Mouse (Mus musculus): ENCODE results near the gene Igfbp6. TPM values are rescaled to one million over a fixed set of nuclear protein-coding genes. Genes with fewer than 3 reads are reported as not detected.

The Igfbp6 gene
- total RNA-seq, 2 experiments from 2014 or later, result 45.1 to 66.2 TPM

- no peak for DNase-seq (ENCODE audit: low spot score in 2 of 2)
Observed at GRCm38 (mm10) chr15:102175736-102176319, 31.7 kb downstream of the Igfbp6 start.

GRCm38 (mm10) chr15:102176571-102177316 is 32.6 kb downstream of the Igfbp6 start:
- DNase-seq (ENCODE audit: low spot score in 2 of 2), result no peak

DNA sequence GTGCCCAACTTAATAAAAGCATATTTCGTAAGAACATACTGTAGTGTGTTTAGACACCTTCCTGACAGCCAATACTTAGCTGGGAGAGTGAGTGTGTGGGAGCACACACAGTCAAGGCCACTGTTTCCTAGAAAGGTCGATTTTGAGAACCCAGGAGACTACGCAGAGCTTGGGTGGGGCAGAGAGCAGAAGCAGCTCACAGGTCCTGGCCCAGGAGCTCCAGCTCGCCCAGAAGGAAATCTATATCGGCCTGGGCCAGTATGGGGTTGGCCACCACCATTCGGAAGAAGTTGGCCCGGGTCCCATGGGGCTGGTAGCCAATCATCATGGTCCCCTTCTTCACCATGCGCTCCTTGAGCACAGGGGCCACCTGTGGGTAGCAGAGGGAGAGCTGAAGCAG is 33.3 kb downstream of the Igfbp6 start:
- DNase-seq (ENCODE audit: low spot score in 2 of 2), result no peak

DNA sequence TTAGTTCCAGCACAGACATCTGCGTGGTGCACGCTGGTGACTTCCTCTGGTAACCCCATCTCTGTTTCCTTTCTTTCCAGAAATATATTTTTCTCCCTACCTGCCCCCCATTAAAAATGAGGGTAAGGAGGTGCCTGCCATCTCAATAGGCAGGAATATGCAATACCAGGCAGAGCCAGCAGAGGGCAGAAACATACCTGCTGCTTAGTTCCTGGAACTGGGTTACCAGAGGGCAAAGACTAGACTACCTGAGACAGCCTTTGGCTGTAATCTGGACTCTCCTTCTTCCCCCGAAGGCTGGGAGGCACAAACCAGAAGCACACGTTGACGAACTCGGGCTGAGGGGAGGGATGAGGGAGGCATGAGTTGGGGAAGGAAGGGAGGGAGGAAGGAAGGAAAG is 34.1 kb downstream of the Igfbp6 start:
- DNase-seq (ENCODE audit: low spot score in 2 of 2), result peak; percentile 84 to 85

- no peak for DNase-seq (ENCODE audit: low spot score in 2 of 2)
Observed at GRCm38 (mm10) chr15:102179106-102179505, 34.9 kb downstream of the Igfbp6 start.

DNA sequence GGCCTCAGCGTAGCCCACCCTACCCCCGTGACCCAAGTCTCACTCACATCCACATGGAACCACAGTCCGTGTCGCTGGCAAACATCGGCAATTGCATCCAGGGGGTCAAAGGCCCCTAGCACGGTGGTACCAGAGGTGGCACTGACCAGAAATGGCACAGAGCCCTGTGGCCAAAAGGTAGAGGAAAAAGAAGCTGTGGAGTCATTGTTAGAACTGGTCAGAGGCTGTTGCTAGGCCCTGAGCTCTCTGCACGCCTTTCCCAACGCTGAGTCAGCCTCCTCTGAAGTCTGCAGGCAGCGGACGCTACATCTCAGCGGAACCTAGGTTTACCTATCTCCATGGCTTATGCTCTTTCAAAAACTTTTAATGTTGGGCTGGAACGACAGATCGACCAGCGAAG is 35.8 kb downstream of the Igfbp6 start:
- DNase-seq (ENCODE audit: low spot score in 2 of 2), result no peak

DNA sequence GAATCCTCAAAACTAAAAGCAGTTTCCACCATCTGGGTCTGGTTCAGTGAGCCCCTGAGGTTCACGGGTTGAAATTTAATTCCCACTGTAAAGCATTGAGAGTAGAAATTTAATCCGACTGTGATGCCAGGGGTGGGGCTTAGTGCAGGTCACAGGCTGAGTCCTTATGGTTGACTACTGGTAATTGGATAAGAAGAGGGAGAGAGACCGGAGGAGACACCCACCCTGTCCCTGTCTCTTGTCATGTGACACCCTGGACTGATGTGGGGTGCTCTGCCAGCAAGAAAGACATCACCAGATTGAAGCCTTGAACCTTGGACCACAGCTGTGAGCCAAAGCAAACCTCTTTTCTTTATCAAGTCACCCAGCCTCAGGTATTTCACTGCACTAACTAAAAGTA is 38.9 kb downstream of the Igfbp6 start:
- DNase-seq (ENCODE audit: low spot score in 2 of 2), result no peak

DNA sequence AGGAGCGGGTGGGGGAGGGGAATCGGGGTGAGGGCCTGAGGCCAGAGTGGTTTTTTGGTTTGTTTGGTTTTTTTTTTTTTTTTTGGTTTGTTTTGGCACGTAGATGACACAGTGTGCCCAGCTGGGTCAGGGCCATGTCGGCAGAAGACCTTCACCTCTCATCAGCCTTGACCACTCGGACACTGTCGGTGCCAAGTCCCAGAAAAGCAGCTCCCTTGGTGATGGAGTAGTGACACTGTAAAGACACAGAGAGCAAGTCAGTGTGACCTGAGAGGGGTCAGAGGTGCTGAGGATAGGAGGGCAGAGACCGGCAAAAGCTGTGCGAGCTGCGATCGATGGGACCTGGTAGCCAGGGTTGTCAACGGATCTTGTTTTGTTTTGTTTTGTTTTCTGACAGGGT is 42.1 kb downstream of the Igfbp6 start:
- no peak for DNase-seq (ENCODE audit: low spot score in 2 of 2)

- no peak for DNase-seq (ENCODE audit: low spot score in 2 of 2)
Observed at GRCm38 (mm10) chr15:102188096-102188495, 43.9 kb downstream of the Igfbp6 start.

- DNase-seq (ENCODE audit: low spot score in 2 of 2), result no peak
Observed at GRCm38 (mm10) chr15:102188883-102189282, 44.7 kb downstream of the Igfbp6 start.

GRCm38 (mm10) chr15:102191699-102192098 is 47.5 kb downstream of the Igfbp6 start:
- DNase-seq (ENCODE audit: low spot score in 2 of 2), result no peak

- no peak for DNase-seq (ENCODE audit: low spot score in 2 of 2)
Observed at GRCm38 (mm10) chr15:102192271-102192812, 48.2 kb downstream of the Igfbp6 start.

DNA sequence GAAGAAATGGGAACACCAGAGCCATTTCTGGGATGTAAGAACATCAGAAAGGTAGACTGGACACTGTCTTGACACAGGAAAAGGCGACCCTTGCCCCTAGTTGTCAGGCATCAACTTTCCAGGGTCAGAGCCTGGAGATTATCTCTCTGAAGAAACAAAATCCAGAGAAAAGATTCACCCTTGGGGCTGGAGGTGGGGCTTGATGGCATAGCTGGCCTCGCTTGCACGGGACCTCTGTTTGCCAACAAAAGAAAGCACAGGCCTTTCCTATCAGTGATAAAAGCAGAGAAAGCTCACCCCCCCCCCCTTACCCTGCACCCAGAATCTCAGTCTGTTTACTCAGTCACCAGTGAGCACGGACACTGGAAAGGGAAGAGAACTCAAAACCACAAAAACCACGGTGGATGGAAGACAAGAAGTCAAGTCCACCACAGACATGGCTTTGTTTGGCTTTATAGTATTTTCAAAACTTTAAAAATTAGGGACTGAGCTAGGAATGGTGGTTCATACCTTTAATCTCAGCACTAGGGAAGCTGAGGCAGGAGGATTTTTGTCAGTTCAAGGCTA is 48.7 kb downstream of the Igfbp6 start:
- no peak for DNase-seq (ENCODE audit: low spot score in 2 of 2)

GRCm38 (mm10) chr15:102193652-102194051 is 49.5 kb downstream of the Igfbp6 start:
- DNase-seq (ENCODE audit: low spot score in 2 of 2), result no peak

DNA sequence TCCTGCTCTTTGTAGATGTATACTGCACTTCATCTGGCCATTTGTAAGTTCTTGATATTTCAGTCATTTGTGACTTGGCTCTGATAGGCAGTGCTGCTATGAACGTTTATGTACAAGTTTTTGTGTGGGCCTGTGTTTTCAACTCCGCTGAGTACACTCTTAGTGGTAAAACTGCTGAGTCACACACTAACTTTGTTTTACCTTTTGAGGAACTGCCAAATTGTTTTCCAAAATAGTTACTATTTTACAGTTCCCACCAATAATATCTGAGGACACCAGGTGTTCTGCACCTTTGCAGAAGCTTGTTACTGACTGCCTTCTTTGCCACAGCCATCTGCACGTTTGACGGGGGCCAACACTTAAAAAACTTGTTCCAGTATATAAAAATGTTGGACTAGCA is 50.3 kb downstream of the Igfbp6 start:
- no peak for DNase-seq (ENCODE audit: low spot score in 2 of 2)

DNA sequence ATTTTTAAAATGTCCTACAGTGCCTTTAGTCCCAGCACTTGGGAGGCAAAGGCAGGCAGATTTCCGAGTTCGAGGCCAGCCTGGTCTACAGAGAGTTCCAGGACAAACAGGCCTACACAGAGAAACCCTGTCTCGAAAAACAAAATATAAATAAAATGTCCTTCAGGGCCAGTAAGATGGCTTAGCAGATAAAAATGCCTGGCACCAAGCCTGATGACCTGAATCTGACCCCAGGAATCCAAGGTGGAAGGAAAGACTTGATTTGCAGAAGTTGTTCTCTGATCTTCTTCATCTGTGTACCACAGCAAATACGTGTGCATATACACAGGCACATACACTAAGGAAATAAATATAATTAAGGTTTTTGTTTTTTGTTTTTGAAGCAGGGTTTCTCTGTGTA is 51.2 kb downstream of the Igfbp6 start:
- DNase-seq (ENCODE audit: low spot score in 2 of 2), result no peak

DNA sequence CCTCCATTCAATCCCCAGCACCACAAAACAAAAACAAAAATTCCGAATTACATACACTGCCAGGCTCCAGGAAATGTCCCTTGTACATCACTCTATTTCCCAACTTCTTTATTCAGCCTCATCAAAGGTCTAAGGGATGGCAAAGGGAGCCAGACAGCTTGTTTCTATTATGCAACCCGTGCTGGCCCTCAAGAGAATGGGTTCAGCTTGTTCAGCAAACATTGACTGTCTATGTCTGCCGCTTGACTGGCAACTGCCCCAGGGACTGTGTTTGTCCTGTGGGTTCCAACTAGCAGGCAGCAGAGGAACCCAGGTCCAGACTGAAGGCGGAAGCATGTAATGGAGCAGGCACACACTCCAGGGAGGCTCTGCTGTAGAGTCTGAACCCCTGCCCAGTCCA is 54.7 kb downstream of the Igfbp6 start:
- DNase-seq (ENCODE audit: low spot score in 2 of 2), result no peak

Other genes with a start within 250 kb of the Igfbp6 start
- not detected for gene Krt4, start 219.6 kb upstream of the Igfbp6 start, total RNA-seq (2021)
- gene Krt79, start 204.0 kb upstream of the Igfbp6 start, total RNA-seq (2021), result 1 to 10 TPM in 1 of 2 experiments, under 1 TPM in 1; 0.73 to 3.6 TPM
- not detected for gene Krt78, start 190.1 kb upstream of the Igfbp6 start, total RNA-seq (2021)
- gene Krt8, start 139.9 kb upstream of the Igfbp6 start, total RNA-seq (2021), result 1 to 10 TPM in 1 of 2 experiments, under 1 TPM in 1; 0.70 to 1.1 TPM
- gene Krt18, start 116.2 kb upstream of the Igfbp6 start, total RNA-seq (2021), result 1 to 10 TPM; 1.0 to 1.3 TPM
- 100 to 1,000 TPM; 197 to 252 TPM for gene Eif4b, start 70.6 kb upstream of the Igfbp6 start, total RNA-seq (2021)
- 10 to 100 TPM; 76.9 to 89.5 TPM for gene Tns2, start 43.9 kb upstream of the Igfbp6 start, total RNA-seq (2021)
- gene Spryd3, start 8.1 kb upstream of the Igfbp6 start, total RNA-seq (2021), result 10 to 100 TPM; 33.0 to 36.9 TPM
- gene Soat2, start 6.2 kb downstream of the Igfbp6 start, total RNA-seq (2021), result under 1 TPM; 0.26 to 0.56 TPM
- gene Zfp740, start 58.9 kb downstream of the Igfbp6 start, total RNA-seq (2021), result 10 to 100 TPM; 49.8 to 65.0 TPM
- 100 to 1,000 TPM in 1 of 2 experiments, 10 to 100 TPM in 1; 81.7 to 106 TPM for gene Csad, start 60.4 kb downstream of the Igfbp6 start, total RNA-seq (2021)
- 1 to 10 TPM; 4.1 to 7.4 TPM for gene Itgb7, start 87.6 kb downstream of the Igfbp6 start, total RNA-seq (2021)
- 10 to 100 TPM; 21.7 to 27.2 TPM for gene Rarg, start 113.2 kb downstream of the Igfbp6 start, total RNA-seq (2021)
- gene Gm9918, start 126.2 kb downstream of the Igfbp6 start, total RNA-seq (2021), result under 1 TPM in 1 of 2 experiments, not detected in 1; 0.13 TPM
- gene Mfsd5, start 135.1 kb downstream of the Igfbp6 start, total RNA-seq (2021), result 10 to 100 TPM; 32.6 to 35.2 TPM
- 1 to 10 TPM; 1.3 to 1.9 TPM for gene Espl1, start 151.9 kb downstream of the Igfbp6 start, total RNA-seq (2021)
- 100 to 1,000 TPM; 443 to 458 TPM for gene Pfdn5, start 181.8 kb downstream of the Igfbp6 start, total RNA-seq (2021)
- gene Myg1, start 187.3 kb downstream of the Igfbp6 start, total RNA-seq (2021), result 10 to 100 TPM; 48.9 to 54.7 TPM
- gene Aaas, start 206.4 kb downstream of the Igfbp6 start, total RNA-seq (2021), result 10 to 100 TPM; 12.0 to 14.7 TPM
- under 1 TPM in 1 of 2 experiments, not detected in 1; 0.10 TPM for gene Sp7, start 222.8 kb downstream of the Igfbp6 start, total RNA-seq (2021)